Mouse (Mus musculus) ES-E14 (cell line): ENCODE results near the gene Gucy1b2. TPM values are rescaled to one million over a fixed set of nuclear protein-coding genes. Genes with fewer than 3 reads are reported as not detected.

Experiments used
- DNase-seq: peaks from one replicate; pipeline ENCODE4 v3.0.0-alpha.2; 2013; ENCODE audit warnings: low read depth, low spot score
- H3K27ac ChIP-seq: 2 replicates; pipeline ENCODE4 v1.5.1; 2012; ENCODE audit warnings: low read depth, mild to moderate bottlenecking, low read length, moderate library complexity, mixed read lengths; ENCODE audit not compliant: poor library complexity, insufficient read depth, severe bottlenecking
- H3K36me3 ChIP-seq: 2 replicates; pipeline ENCODE4 v1.6.1; 2012; ENCODE audit warnings: mild to moderate bottlenecking, low read length, moderate library complexity, mixed read lengths; ENCODE audit not compliant: control insufficient read depth, poor library complexity, insufficient read depth, severe bottlenecking
- H3K4me1 ChIP-seq, 2 experiments: fragments of 150-350 bp in 1 of 2; sonication (generic) in 1 of 2; 2 replicates each; pipeline ENCODE4 v1.6.1; 2012; ENCODE audit warnings: low read length in 2 of 2, mild to moderate bottlenecking in 1 of 2, mixed read lengths in 1 of 2; ENCODE audit not compliant: control insufficient read depth in 2 of 2, insufficient read depth in 2 of 2, poor library complexity in 1 of 2
- H3K4me3 ChIP-seq, 2 experiments: fragments of 150-350 bp in 1 of 2; sonication (generic) in 1 of 2; 2 replicates each; pipeline ENCODE4 v1.5.1; 2012; ENCODE audit warnings: low read length in 2 of 2, low read depth in 1 of 2, mild to moderate bottlenecking in 1 of 2, mixed read lengths in 1 of 2; ENCODE audit not compliant: insufficient read depth in 1 of 2, poor library complexity in 1 of 2, severe bottlenecking in 1 of 2
- H3K9ac ChIP-seq: 2 replicates; pipeline ENCODE4 v1.6.1; 2012; ENCODE audit warnings: low read depth, mild to moderate bottlenecking, low read length, mixed read lengths; ENCODE audit not compliant: poor library complexity, insufficient read depth, severe bottlenecking
- H3K9me3 ChIP-seq: fragments of 150-350 bp; sonication (generic); 2 replicates; pipeline ENCODE4 v1.6.1; 2012; ENCODE audit warnings: low read depth, mild to moderate bottlenecking, low read length; ENCODE audit not compliant: control insufficient read depth, insufficient read depth
- CHD2 ChIP-seq: IDR thresholded peaks from 2 replicates; pipeline ENCODE4 v1.6.1; 2014; ENCODE audit warnings: mild to moderate bottlenecking, low read depth, low read length, inconsistent platforms
- HCFC1 ChIP-seq: IDR thresholded peaks from 2 replicates; pipeline ENCODE4 v1.6.1; 2012; ENCODE audit warnings: low read length, inconsistent platforms, borderline replicate concordance; ENCODE audit not compliant: insufficient read depth
- MAFK ChIP-seq: IDR thresholded peaks from 2 replicates; pipeline ENCODE4 v1.6.1; 2014; ENCODE audit warnings: mild to moderate bottlenecking, low read depth, low read length, inconsistent platforms; ENCODE audit not compliant: insufficient read depth
- ZC3H11A ChIP-seq: IDR thresholded peaks from 2 replicates; pipeline ENCODE4 v1.6.1; 2012; ENCODE audit warnings: low read depth, mild to moderate bottlenecking, inconsistent platforms, low read length, borderline replicate concordance
- ZNF384 ChIP-seq: IDR thresholded peaks from 2 replicates; pipeline ENCODE4 v1.6.1; 2012; ENCODE audit warnings: low read depth, low read length, inconsistent platforms
- in situ Hi-C, 2 experiments: fragments of 600-800 bp; cut with MboI; formaldehyde crosslinking; loops; one replicate each; pipeline ENCODE4 v1.15.1; 2025; ENCODE audit warnings: low sequenced_read_pairs in 2 of 2, inconsistent platforms in 1 of 2; ENCODE audit not compliant: unreplicated experiment in 2 of 2
- total RNA-seq: library from RNA; depleted of rRNA; stranded (reverse); fragments of 300-350 nt; gene quantifications from 2 replicates; pipeline ENCODE4 v1.2.3, GENCODE M21; 2012; rRNA removed

Gucy1b2 gene
- total RNA-seq = not detected in 2 replicates

- Histone ChIP-seq H3K4me3 (no peak within 1 kb of the TSS), H3K27ac (no peak within 1 kb of the TSS), H3K9ac (no peak within 1 kb of the TSS), H3K36me3 (no peaks in the 10 kb centered on the region), H3K9me3 (no peaks in the 10 kb centered on the region), H3K4me1 (no peaks in the 10 kb centered on the region)
- no peak for DNase-seq
- no peak for TF ChIP-seq MAFK
- TF ChIP-seq ZC3H11A = no peak
- no peak for TF ChIP-seq HCFC1
- no peak for TF ChIP-seq CHD2
- no peak for TF ChIP-seq ZNF384
- in situ Hi-C loops = no loop called here
Measured at GRCm38 (mm10) chr14:62456239-62456747, at the start of gene Gucy1b2. Gucy1b2 (minus strand) TSS chr14:62456289.

DNA sequence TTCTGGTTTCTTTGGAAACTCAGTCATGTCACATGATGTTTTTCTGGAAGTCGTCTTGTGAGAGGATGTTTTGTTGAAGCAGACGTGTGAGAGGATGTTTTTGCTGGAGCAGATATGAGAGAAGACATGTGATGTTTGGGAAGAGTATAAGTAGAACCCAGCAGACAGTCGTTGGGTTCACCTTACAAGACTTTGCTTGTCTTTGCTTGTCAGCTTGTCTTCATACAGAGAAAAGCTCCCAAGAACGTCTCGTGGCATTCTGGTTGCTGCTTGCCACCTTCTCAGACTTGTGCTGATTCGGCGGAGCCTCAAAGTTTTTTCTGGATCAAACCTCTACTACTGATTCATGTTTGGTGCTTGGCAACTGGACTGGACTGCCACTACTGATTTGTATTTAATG, 41.3 kb upstream of the Gucy1b2 start:
- H3K4me3 ChIP-seq = no peak overlapping the region
- H3K9me3 ChIP-seq = no peaks in the 10 kb centered on the region
- H3K36me3 ChIP-seq = no peaks in the 10 kb centered on the region
- no peak for TF ChIP-seq ZC3H11A
- TF ChIP-seq HCFC1 = no peak
- TF ChIP-seq MAFK = no peak
- TF ChIP-seq ZNF384 = no peak
- no peak for TF ChIP-seq CHD2
- H3K4me1 ChIP-seq = no peaks in the 10 kb centered on the region
- H3K9ac ChIP-seq = no peak overlapping the region
- DNase-seq = no peak
- no peak overlapping the region for H3K27ac ChIP-seq
- in situ Hi-C loops = loop anchor here in 1 of 2 experiments (25.0 kb wide), 1 partner anchor 440 kb away; no protein-coding TSS in a partner anchor

DNA sequence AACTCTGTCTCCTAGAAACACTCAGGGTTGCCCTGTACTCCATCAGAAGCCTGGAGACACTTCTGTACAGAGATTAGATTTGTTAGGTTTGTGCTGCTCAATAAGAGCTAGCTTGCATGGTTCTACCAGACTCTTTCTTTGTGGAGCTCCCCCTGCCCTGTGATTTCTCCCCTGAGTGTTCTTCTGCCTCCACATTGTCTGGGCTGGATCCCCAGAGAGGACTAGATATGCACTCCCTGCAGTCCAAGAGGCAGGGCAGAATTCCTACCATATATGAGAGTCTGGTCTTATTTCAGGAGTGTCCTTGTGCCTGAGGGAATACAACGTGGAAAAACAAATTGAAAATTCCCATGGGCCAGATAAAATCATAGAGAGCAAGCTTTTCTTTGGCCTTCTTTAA, 40.4 kb upstream of the Gucy1b2 start:
- H3K4me3 ChIP-seq = no peak overlapping the region
- TF ChIP-seq ZC3H11A (no peak), HCFC1 (no peak), ZNF384 (no peak), CHD2 (no peak), MAFK (no peak)
- no peaks in the 10 kb centered on the region for H3K4me1 ChIP-seq
- in situ Hi-C loops = loop anchor here in 1 of 2 experiments (25.0 kb wide), 1 partner anchor 441 kb away; no protein-coding TSS in a partner anchor
- no peak overlapping the region for H3K27ac ChIP-seq
- no peak overlapping the region for H3K9ac ChIP-seq
- no peaks in the 10 kb centered on the region for H3K9me3 ChIP-seq
- H3K36me3 ChIP-seq = no peaks in the 10 kb centered on the region
- DNase-seq = no peak

- in situ Hi-C loops = loop anchor here in 1 of 2 experiments (25.0 kb wide), 1 partner anchor 444 kb away; no protein-coding TSS in a partner anchor
- DNase-seq = no peak
- H3K36me3 ChIP-seq = no peaks in the 10 kb centered on the region
- no peak overlapping the region for H3K9ac ChIP-seq
- H3K4me1 ChIP-seq = no peaks in the 10 kb centered on the region
- TF ChIP-seq ZC3H11A (no peak), HCFC1 (no peak), CHD2 (no peak), MAFK (no peak), ZNF384 (no peak)
- no peaks in the 10 kb centered on the region for H3K9me3 ChIP-seq
- H3K27ac ChIP-seq = no peak overlapping the region
- no peak overlapping the region for H3K4me3 ChIP-seq
Measured at GRCm38 (mm10) chr14:62493456-62493855, 37.4 kb upstream of the Gucy1b2 start.
